Mouse (Mus musculus): ENCODE results near the gene Olfr411. TPM values are rescaled to one million over a fixed set of nuclear protein-coding genes. Genes with fewer than 3 reads are reported as not detected.

Olfr411 gene
- polyA plus RNA-seq, 1 experiment from 2014 or later = not detected

DNA sequence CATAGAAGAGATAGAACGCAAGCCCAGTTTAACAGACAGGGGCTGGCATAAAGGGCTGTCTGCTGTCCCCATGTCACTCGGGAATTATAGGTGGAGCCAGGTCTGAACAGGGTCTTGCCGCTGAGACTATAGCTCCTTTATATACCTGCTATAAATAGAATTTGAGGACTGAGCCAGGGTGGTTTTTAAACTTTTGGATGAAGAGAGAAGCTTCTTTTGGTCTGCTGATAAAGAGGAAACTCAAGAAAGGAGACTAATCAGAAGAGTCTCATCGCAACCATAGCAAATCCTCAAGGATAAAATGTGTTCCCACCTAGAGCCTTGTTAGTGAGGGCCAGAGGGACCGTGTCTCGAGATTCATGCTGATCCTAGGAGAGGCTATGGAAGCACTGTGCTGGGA lies 14.5 kb downstream of the Olfr411 start, which contains the start of gene Olfr410:
Olfr410 (minus strand) TSS at position 101 of the 400 bp plus-strand sequence.
- Histone ChIP-seq H3K9me3 (no peaks in the 10 kb centered on the region; the same call in 1 of the 2 replicates), H3K27me3 (no peaks in the 10 kb centered on the region), H3K4me3 (no peak within 1 kb of the TSS), H3K9ac (replicated peaks) (no peak within 1 kb of the TSS), H3K36me3 (no peaks in the 10 kb centered on the region), H3K4me2 (replicated peaks) (no peak within 1 kb of the TSS), H3K4me1 (no peaks in the 10 kb centered on the region), H3K27ac (replicated peaks) (no peak within 1 kb of the TSS)
- no peak for ATAC-seq (ENCODE audit: low FRiP score, low read depth)
- WGBS = 85% methylated on average over 6 of the region's 6 CpGs

DNA sequence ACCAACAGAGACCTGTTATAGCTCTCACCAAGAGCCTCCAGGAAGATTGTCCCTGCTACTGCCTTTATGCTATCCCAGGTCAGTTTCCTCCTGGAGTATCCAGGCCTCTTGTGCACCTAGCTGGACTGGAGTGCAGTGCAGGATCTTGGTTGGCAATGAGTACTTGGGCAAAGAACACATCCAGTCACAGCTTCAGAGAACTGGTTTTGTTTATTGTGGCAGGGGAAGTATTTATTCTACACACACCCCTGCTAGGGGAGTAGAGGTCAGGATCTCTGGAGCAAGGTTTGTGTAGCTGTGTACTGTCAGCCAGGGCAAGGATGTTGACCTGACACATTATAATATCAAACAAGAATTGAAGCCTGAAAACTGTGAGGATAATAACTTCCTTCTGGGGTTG lies 23.7 kb downstream of the Olfr411 start:
- H3K4me3 ChIP-seq = no peak overlapping the region
- H3K4me2 ChIP-seq (replicated peaks) = no peak overlapping the region
- no peak overlapping the region for H3K27ac ChIP-seq (replicated peaks)
- no peaks in the 10 kb centered on the region for H3K9me3 ChIP-seq
- no peaks in the 10 kb centered on the region for H3K36me3 ChIP-seq
- no peaks in the 10 kb centered on the region for H3K27me3 ChIP-seq
- ATAC-seq (ENCODE audit: low FRiP score, low read depth) = no peak
- no peaks in the 10 kb centered on the region for H3K4me1 ChIP-seq
- no peak overlapping the region for H3K9ac ChIP-seq (replicated peaks)

DNA sequence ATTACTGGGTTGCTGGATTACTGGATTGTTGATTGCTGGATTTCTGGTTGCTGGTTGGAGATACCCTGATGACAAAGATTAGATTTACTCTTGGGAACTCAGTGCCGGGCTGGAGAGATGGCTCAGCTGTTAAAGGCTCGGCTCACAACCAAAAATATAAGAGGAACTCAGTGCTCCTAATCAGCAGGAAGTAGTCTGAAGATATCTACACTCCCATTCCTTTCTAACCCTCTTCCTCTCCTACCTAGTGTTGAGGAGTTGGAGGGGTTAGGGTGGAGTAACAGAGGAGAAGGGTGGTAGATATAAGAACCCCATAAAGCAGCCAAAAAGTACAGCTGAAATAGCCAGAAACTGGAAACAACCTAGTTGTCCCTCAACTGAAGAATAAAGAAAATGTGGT lies 26.4 kb downstream of the Olfr411 start:
- no peak for ATAC-seq (ENCODE audit: low FRiP score, low read depth)
- Histone ChIP-seq H3K4me3 (no peak overlapping the region), H3K4me1 (no peaks in the 10 kb centered on the region), H3K27me3 (no peaks in the 10 kb centered on the region), H3K36me3 (no peaks in the 10 kb centered on the region), H3K27ac (replicated peaks) (no peak overlapping the region), H3K4me2 (replicated peaks) (no peak overlapping the region), H3K9ac (replicated peaks) (no peak overlapping the region), H3K9me3 (0 out of 2 replicates have a peak, but pooled peaks cover 4% of the 10 kb centered on the region)
- WGBS = 80% methylated on average over 2 of the region's 2 CpGs

Other genes with a start within 250 kb of the Olfr411 start
- gene Olfr401, start 238.9 kb downstream of the Olfr411 start, polyA plus RNA-seq (2016; fragmentation: Nextera tagmentation; extraction: Ambion mirVana) = not detected in 2 replicates
- gene Olfr402, start 199.1 kb downstream of the Olfr411 start, polyA plus RNA-seq (2016; fragmentation: Nextera tagmentation; extraction: Ambion mirVana) = not detected in 2 replicates
- gene Olfr403, start 166.4 kb downstream of the Olfr411 start, polyA plus RNA-seq (2016; fragmentation: Nextera tagmentation; extraction: Ambion mirVana) = not detected in 2 replicates
- gene Olfr43, start 141.3 kb downstream of the Olfr411 start, polyA plus RNA-seq (2016; fragmentation: Nextera tagmentation; extraction: Ambion mirVana) = not detected in 2 replicates
- not detected in 2 replicates for gene Olfr406, start 92.8 kb downstream of the Olfr411 start, polyA plus RNA-seq (2016; fragmentation: Nextera tagmentation; extraction: Ambion mirVana)
- not detected in 2 replicates for gene Olfr59, start 68.9 kb downstream of the Olfr411 start, polyA plus RNA-seq (2016; fragmentation: Nextera tagmentation; extraction: Ambion mirVana)
- not detected in 2 replicates for gene Olfr410, start 14.6 kb downstream of the Olfr411 start, polyA plus RNA-seq (2016; fragmentation: Nextera tagmentation; extraction: Ambion mirVana)
- not detected in 2 replicates for gene Olfr412, start 9.4 kb upstream of the Olfr411 start, polyA plus RNA-seq (2016; fragmentation: Nextera tagmentation; extraction: Ambion mirVana)

Data from midbrain, embryonic 12.5 days (tissue).